Mouse (Mus musculus): Measurements from ENCODE around the gene Rsph1. TPM values are rescaled to one million over a fixed set of nuclear protein-coding genes. Genes with fewer than 3 reads are reported as not detected.
A peak's percentile ranks its signal among the peaks of the same experiment; 100 is the strongest.

Rsph1 gene
- polyA plus RNA-seq, 1 experiment from 2014 or later: 0.62 TPM

GRCm38 (mm10) chr17:31226931-31227330, 50.3 kb downstream of the Rsph1 start:
- Histone ChIP-seq H3K27me3 (ENCODE audit: control insufficient read depth, insufficient read depth, low read length) (no peaks in the 10 kb centered on the region), H3K4me1 (ENCODE audit: control insufficient read depth, insufficient read depth, low read length) (peaks cover 5% of the 10 kb centered on the region; the same call in 1 of the 2 replicates), H3K4me3 (ENCODE audit: low read depth, low read length) (no peak overlapping the region), H3K9ac (replicated peaks; ENCODE audit: low read depth, low read length) (no peak overlapping the region), H3K4me2 (replicated peaks; ENCODE audit: low read depth, low read length) (no peak overlapping the region), H3K36me3 (ENCODE audit: control insufficient read depth, insufficient read depth, low read length) (no peaks in the 10 kb centered on the region), H3K9me3 (ENCODE audit: control insufficient read depth, low read depth, low read length) (no peaks in the 10 kb centered on the region), H3K27ac (ENCODE audit: low read length) (no peak overlapping the region)
- ATAC-seq (ENCODE audit: insufficient number of reproducible peaks, insufficient read depth, low FRiP score, low read depth): no peak
- WGBS: 82% methylated on average over 7 of the region's 7 CpGs

- Histone ChIP-seq H3K9ac (replicated peaks; ENCODE audit: low read depth, low read length) (no peak overlapping the region), H3K36me3 (ENCODE audit: control insufficient read depth, insufficient read depth, low read length) (no peaks in the 10 kb centered on the region), H3K27ac (ENCODE audit: low read length) (no peak overlapping the region), H3K4me1 (ENCODE audit: control insufficient read depth, insufficient read depth, low read length) (peaks cover 5% of the 10 kb centered on the region; the same call in 1 of the 2 replicates), H3K27me3 (ENCODE audit: control insufficient read depth, insufficient read depth, low read length) (no peaks in the 10 kb centered on the region), H3K9me3 (ENCODE audit: control insufficient read depth, low read depth, low read length) (no peaks in the 10 kb centered on the region), H3K4me3 (ENCODE audit: low read depth, low read length) (no peak overlapping the region), H3K4me2 (replicated peaks; ENCODE audit: low read depth, low read length) (no peak overlapping the region)
- no peak for ATAC-seq (ENCODE audit: insufficient number of reproducible peaks, insufficient read depth, low FRiP score, low read depth)
- 70% methylated on average over 3 of the region's 3 CpGs for WGBS
Measured at GRCm38 (mm10) chr17:31226368-31226767, 50.8 kb downstream of the Rsph1 start.

GRCm38 (mm10) chr17:31224591-31224990, 52.6 kb downstream of the Rsph1 start:
- WGBS: 76% methylated on average over 8 of the region's 8 CpGs

GRCm38 (mm10) chr17:31223835-31224234, 53.3 kb downstream of the Rsph1 start:
- Histone ChIP-seq H3K4me1 (ENCODE audit: control insufficient read depth, insufficient read depth, low read length) (peaks cover 5% of the 10 kb centered on the region; the same call in 1 of the 2 replicates), H3K36me3 (ENCODE audit: control insufficient read depth, insufficient read depth, low read length) (no peaks in the 10 kb centered on the region), H3K4me3 (ENCODE audit: low read depth, low read length) (no peak overlapping the region), H3K4me2 (replicated peaks; ENCODE audit: low read depth, low read length) (no peak overlapping the region), H3K9ac (replicated peaks; ENCODE audit: low read depth, low read length) (no peak overlapping the region), H3K27me3 (ENCODE audit: control insufficient read depth, insufficient read depth, low read length) (no peaks in the 10 kb centered on the region), H3K27ac (ENCODE audit: low read length) (no peak overlapping the region), H3K9me3 (ENCODE audit: control insufficient read depth, low read depth, low read length) (no peaks in the 10 kb centered on the region)
- WGBS: 70% methylated on average over 7 of the region's 7 CpGs
- no peak for ATAC-seq (ENCODE audit: insufficient number of reproducible peaks, insufficient read depth, low FRiP score, low read depth)

More at GRCm38 (mm10) chr17:31224591-31224990, 52.6 kb downstream of the Rsph1 start:
- no peak overlapping the region for H3K27ac ChIP-seq (ENCODE audit: low read length)
- H3K4me1 ChIP-seq (ENCODE audit: control insufficient read depth, insufficient read depth, low read length): peaks cover 5% of the 10 kb centered on the region; the same call in 1 of the 2 replicates
- no peak for ATAC-seq (ENCODE audit: insufficient number of reproducible peaks, insufficient read depth, low FRiP score, low read depth)
- no peaks in the 10 kb centered on the region for H3K36me3 ChIP-seq (ENCODE audit: control insufficient read depth, insufficient read depth, low read length)
- no peaks in the 10 kb centered on the region for H3K27me3 ChIP-seq (ENCODE audit: control insufficient read depth, insufficient read depth, low read length)
- no peak overlapping the region for H3K9ac ChIP-seq (replicated peaks; ENCODE audit: low read depth, low read length)
- no peaks in the 10 kb centered on the region for H3K9me3 ChIP-seq (ENCODE audit: control insufficient read depth, low read depth, low read length)
- no peak overlapping the region for H3K4me3 ChIP-seq (ENCODE audit: low read depth, low read length)
- no peak overlapping the region for H3K4me2 ChIP-seq (replicated peaks; ENCODE audit: low read depth, low read length)

GRCm38 (mm10) chr17:31222810-31223310, 54.3 kb downstream of the Rsph1 start:
- no peaks in the 10 kb centered on the region for H3K9me3 ChIP-seq (ENCODE audit: control insufficient read depth, low read depth, low read length)
- no peaks in the 10 kb centered on the region for H3K27me3 ChIP-seq (ENCODE audit: control insufficient read depth, insufficient read depth, low read length)
- H3K4me2 ChIP-seq (replicated peaks; ENCODE audit: low read depth, low read length): no peak overlapping the region
- H3K27ac ChIP-seq (ENCODE audit: low read length): no peak overlapping the region
- H3K36me3 ChIP-seq (ENCODE audit: control insufficient read depth, insufficient read depth, low read length): no peaks in the 10 kb centered on the region
- peak; percentile 42 for ATAC-seq (ENCODE audit: insufficient number of reproducible peaks, insufficient read depth, low FRiP score, low read depth)
- peaks cover 5% of the 10 kb centered on the region; the same call in 1 of the 2 replicates for H3K4me1 ChIP-seq (ENCODE audit: control insufficient read depth, insufficient read depth, low read length)
- H3K9ac ChIP-seq (replicated peaks; ENCODE audit: low read depth, low read length): no peak overlapping the region
- WGBS: 45% methylated on average over 4 of the region's 4 CpGs
- H3K4me3 ChIP-seq (ENCODE audit: low read depth, low read length): no peak overlapping the region

GRCm38 (mm10) chr17:31216068-31216955, 60.9 kb downstream of the Rsph1 start:
- 0 out of 2 replicates have a peak, but pooled peaks have one; percentile 23 for ATAC-seq (ENCODE audit: insufficient number of reproducible peaks, insufficient read depth, low FRiP score, low read depth)
- H3K4me1 ChIP-seq (ENCODE audit: control insufficient read depth, insufficient read depth, low read length): no peaks in the 10 kb centered on the region

GRCm38 (mm10) chr17:31211881-31212280, 65.3 kb downstream of the Rsph1 start:
- Histone ChIP-seq H3K9ac (replicated peaks; ENCODE audit: low read depth, low read length) (no peak overlapping the region), H3K4me2 (replicated peaks; ENCODE audit: low read depth, low read length) (no peak overlapping the region), H3K4me1 (ENCODE audit: control insufficient read depth, insufficient read depth, low read length) (no peaks in the 10 kb centered on the region), H3K27ac (ENCODE audit: low read length) (no peak overlapping the region), H3K36me3 (ENCODE audit: control insufficient read depth, insufficient read depth, low read length) (no peaks in the 10 kb centered on the region), H3K4me3 (ENCODE audit: low read depth, low read length) (no peak overlapping the region), H3K27me3 (ENCODE audit: control insufficient read depth, insufficient read depth, low read length) (no peaks in the 10 kb centered on the region), H3K9me3 (ENCODE audit: control insufficient read depth, low read depth, low read length) (no peaks in the 10 kb centered on the region)
- WGBS: 81% methylated on average over 6 of the region's 6 CpGs
- ATAC-seq (ENCODE audit: insufficient number of reproducible peaks, insufficient read depth, low FRiP score, low read depth): no peak

More at GRCm38 (mm10) chr17:31216068-31216955, 60.9 kb downstream of the Rsph1 start:
- no peaks in the 10 kb centered on the region for H3K27me3 ChIP-seq (ENCODE audit: control insufficient read depth, insufficient read depth, low read length)
- WGBS: 47% methylated on average over 5 of the region's 5 CpGs
- no peaks in the 10 kb centered on the region for H3K36me3 ChIP-seq (ENCODE audit: control insufficient read depth, insufficient read depth, low read length)
- no peak overlapping the region for H3K27ac ChIP-seq (ENCODE audit: low read length)
- H3K4me3 ChIP-seq (ENCODE audit: low read depth, low read length): no peak overlapping the region
- H3K9me3 ChIP-seq (ENCODE audit: control insufficient read depth, low read depth, low read length): no peaks in the 10 kb centered on the region
- H3K9ac ChIP-seq (replicated peaks; ENCODE audit: low read depth, low read length): no peak overlapping the region
- no peak overlapping the region for H3K4me2 ChIP-seq (replicated peaks; ENCODE audit: low read depth, low read length)

- H3K4me2 ChIP-seq (replicated peaks; ENCODE audit: low read depth, low read length): no peak overlapping the region
- H3K27me3 ChIP-seq (ENCODE audit: control insufficient read depth, insufficient read depth, low read length): no peaks in the 10 kb centered on the region
- 71% methylated on average over 7 of the region's 7 CpGs for WGBS
- no peak overlapping the region for H3K27ac ChIP-seq (ENCODE audit: low read length)
- no peaks in the 10 kb centered on the region for H3K4me1 ChIP-seq (ENCODE audit: control insufficient read depth, insufficient read depth, low read length)
- ATAC-seq (ENCODE audit: insufficient number of reproducible peaks, insufficient read depth, low FRiP score, low read depth): no peak
- no peaks in the 10 kb centered on the region for H3K9me3 ChIP-seq (ENCODE audit: control insufficient read depth, low read depth, low read length)
- H3K36me3 ChIP-seq (ENCODE audit: control insufficient read depth, insufficient read depth, low read length): no peaks in the 10 kb centered on the region
- H3K9ac ChIP-seq (replicated peaks; ENCODE audit: low read depth, low read length): no peak overlapping the region
- H3K4me3 ChIP-seq (ENCODE audit: low read depth, low read length): no peak overlapping the region
Measured at GRCm38 (mm10) chr17:31210299-31210698, 66.9 kb downstream of the Rsph1 start.

Data from stomach, embryonic 14.5 days (tissue).